Mouse (Mus musculus) lung, postnatal 0 days (tissue): ENCODE results near the gene Cnpy2.

ENCODE experiments used
- CTCF ChIP-seq: IDR thresholded peaks from 2 replicates; pipeline ENCODE4 v1.5.1; 2016; ENCODE audit warnings: antibody characterized with exemption, mild to moderate bottlenecking
- EP300 ChIP-seq: IDR thresholded peaks from 2 replicates; pipeline ENCODE4 v1.6.1; 2016; ENCODE audit warnings: antibody characterized with exemption, mild to moderate bottlenecking, control low read depth

DNA sequence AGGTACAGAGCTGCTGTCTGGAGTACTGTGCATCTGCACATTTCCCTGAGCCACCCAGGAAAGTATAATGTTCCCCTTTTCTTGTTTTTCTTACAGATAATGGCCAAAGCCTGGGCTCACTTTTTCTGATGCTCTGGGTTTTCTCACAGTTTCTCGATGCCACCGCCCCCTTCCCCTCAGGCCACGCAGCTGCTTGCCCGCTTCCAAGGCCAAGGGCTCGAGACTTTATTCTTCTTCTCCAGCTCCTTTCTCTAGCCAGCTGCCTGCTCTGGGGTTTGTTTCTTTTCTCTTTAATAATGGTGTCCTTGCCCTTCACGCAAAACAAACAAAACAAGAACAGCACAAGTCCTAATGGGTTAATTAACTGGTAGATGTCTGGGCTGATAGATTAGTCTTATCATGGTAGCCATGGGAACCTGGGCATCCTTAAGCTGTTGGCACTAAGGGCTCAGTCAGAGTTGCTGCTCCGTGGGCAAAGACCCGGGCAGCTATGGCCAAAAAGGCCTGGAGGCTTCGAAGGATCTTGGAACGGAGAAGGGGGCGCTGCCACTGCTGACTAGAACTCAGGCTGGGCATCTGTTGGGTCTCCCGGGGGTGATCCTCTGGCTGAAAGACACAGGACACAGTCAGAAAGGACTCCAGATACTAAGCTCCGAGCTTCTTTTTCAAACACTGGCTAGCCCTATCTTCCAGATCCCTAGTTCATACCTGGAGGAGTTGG is 25.7 kb upstream of the Cnpy2 start:
- TF ChIP-seq CTCF (no peak), EP300 (no peak)
